Mouse (Mus musculus) embryo, embryonic 11.5 days (tissue): Measurements from ENCODE around the gene Zfp991.
"Not testable (repeated sequence)": the region's sequence is repeated elsewhere in the genome, so short reads cannot be mapped to it uniquely, and the experiment has no call there.

Experiments used
- DNase-seq: peaks from one replicate; pipeline ENCODE4 v3.0.0-alpha.2; 2012; ENCODE audit warnings: low read depth, low spot score

The Zfp991 gene

DNA sequence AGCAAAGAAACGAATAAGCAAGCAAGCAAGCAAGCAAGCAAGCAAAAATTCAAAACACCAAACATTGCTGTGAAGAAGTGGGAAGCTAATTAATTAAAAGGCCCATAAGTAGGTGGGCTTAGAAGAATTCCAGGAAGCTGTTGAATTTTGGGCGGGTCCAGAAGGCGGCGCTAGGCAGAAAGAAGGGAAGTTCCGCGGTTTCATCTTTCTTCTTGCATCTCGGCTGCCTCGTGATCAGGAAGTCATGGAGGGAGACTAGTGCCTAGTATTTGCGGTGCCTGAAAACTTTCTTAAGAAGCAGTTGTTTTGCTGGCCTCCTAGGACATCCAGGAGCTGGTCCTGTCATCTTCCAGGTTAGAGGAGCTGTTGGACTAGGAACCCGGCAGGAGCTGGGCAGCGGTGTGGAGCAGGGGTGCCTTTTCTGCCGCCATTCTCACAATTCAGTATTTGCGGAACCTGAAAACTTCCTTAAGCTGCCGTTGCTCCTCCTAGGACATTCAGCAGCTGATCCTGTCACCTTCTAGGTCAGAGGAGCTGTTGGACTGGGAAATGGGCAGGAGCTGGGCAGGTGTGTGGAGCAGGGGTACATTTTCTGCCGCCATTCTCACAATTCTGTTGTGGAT, at the start of gene Zfp991:
Zfp991 (plus strand) TSS at position 202 of the 623 bp plus-strand sequence.
- not testable (repeated sequence) for DNase-seq

- DNase-seq: not testable (repeated sequence)
These were observed 36.2 kb upstream of the Zfp991 start for GRCm38 (mm10) chr4:147095641-147096040.

GRCm38 (mm10) chr4:147101666-147102626, 29.9 kb upstream of the Zfp991 start:
- not testable (repeated sequence) for DNase-seq

- not testable (repeated sequence) for DNase-seq
These were observed 28.0 kb upstream of the Zfp991 start for GRCm38 (mm10) chr4:147103814-147104213.

DNA sequence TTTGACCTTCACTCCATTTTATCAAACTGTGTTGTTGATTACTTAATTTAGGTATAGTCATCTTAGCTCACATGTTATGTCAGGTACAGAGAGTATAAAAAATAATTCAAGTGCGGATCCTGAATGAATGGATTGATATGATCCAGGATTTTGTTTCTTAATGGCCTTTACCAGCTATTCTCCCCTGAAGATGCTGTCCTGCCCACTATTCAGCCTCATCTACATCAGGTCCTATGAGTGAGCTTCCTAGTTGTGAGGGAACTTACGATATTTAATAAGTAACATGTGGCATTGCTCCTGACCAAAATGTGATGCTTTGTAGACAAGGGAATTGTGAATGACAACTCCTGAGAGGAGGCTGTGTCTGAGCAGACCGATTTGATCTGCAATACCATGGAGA, 14.0 kb upstream of the Zfp991 start:
- not testable (repeated sequence) for DNase-seq

- DNase-seq: not testable (repeated sequence)
These were observed 9.6 kb upstream of the Zfp991 start for GRCm38 (mm10) chr4:147122286-147122685.

DNA sequence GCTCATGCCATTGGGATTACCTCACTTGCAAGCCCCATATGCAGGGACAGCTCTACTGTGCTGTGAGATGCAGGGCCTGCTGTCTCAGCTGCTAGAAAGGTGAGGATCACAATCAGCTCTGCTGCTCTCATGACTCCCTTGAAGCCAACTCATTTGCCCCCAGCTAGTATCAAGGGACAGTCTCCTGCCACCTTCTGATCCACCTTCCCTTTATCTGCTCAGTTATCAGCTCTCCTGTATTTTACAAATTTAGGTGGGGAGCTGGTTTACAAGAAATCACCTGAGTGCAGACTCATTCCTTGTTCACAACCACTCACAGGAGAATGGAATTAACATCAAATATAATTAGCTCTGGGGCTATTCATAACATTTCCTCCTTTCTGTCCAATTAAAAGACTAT, 8.0 kb upstream of the Zfp991 start:
- DNase-seq: not testable (repeated sequence)

DNA sequence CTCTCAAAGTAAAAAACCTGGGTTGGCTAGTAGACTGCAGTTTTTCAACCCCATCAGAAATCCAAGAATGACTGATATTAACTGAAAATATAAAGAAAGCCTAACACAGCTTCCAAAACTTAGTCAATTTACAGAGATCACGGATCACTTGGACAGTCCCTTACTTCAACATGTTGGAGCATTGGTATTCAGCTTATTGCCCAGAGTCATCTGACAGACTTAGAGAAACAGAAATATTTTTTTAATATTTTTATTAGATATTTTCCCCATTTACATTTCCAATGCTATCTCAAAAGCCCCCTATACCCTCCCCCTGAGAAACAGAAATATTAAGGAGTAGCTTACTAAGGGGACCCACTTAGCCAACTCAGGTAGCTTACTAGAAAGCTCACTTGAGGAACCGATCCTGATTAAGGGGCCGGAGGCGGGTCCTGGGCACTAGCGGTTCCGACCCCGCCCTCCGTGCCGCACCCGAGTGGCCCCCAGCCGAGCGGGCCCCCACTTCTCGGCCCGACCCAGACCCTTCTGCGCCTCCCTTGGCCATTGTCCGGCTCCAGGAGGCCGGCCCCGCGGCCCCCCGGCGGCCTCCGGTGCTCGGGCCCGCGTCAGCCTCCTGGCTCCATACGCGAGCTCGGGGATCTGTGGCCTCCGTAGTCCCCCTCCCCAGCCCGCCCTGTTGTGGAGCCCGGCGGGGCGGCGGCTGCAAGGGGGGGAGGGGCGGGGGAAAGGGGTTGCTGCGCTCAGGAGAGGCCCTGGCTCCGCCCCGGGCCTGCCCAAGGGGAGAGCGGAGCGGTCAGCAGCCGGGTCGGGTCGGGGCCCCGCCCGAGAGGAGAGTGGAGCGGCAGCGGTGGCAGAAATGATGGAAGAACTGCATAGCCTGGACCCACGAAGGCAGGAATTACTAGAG, 7.2 kb upstream of the Zfp991 start:
- not testable (repeated sequence) for DNase-seq

DNA sequence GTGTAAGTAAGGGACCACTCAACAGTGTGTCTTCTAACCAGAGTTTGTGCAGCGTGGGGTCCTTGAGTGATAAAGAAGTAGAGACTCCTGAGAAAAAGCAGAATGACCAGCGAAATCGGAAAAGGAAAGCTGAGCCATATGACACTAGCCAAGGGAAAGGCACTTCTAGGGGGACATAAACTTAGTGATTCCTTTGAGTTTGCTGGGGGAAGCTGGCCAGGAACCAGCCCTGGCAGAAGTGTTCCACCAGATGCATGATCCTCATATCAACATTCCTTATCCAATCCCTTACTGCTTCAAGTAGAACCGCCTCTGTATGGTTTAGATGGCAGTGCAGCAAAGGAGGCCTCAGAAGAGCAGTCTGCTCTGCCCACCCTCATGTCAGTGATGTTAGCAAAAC, 6.5 kb upstream of the Zfp991 start:
- DNase-seq: not testable (repeated sequence)

- DNase-seq: not testable (repeated sequence)
These were observed 6.0 kb upstream of the Zfp991 start for GRCm38 (mm10) chr4:147125870-147126269.

- DNase-seq: not testable (repeated sequence)
These were observed 5.4 kb upstream of the Zfp991 start for GRCm38 (mm10) chr4:147126435-147126834.

DNA sequence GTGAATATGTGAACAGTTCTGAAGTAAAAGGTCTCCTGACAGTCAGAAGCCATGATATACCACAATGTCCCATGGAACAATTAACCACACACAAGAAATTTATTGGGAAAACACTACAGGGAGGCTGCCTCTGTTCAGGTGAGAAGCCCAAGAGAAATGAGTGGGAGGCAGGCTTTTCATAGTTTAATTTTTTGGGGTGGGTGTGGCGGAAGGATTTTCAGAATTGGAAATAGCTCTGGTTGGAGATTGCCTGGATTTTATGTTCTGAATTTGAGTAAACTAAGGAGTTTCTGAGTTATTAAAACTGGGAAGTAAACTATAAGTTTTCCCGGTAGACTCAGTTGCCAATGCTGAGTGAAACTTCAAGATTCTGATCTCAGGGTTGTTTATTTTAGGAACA, 4.7 kb upstream of the Zfp991 start:
- not testable (repeated sequence) for DNase-seq

- DNase-seq: not testable (repeated sequence)
These were observed 3.7 kb upstream of the Zfp991 start for GRCm38 (mm10) chr4:147128152-147128551.

DNA sequence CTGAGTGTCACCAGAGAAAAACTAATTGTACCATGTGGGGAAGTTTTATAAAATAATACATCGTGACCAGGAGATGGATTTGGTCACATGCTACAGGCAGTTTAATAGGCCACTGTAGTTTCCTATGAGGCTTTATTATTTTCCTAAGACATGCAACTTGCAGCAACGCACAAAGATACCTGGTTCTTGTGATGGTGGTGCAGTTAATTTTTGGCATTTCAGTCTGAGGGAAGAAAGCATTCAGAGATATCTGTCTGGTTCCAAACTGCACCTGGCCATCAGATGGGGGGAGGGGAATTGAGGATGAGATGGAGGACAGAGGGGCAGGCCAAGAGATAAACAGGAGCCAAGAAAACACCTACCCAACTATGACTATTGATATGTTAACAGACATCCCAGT, 1.8 kb downstream of the Zfp991 start:
- not testable (repeated sequence) for DNase-seq

DNA sequence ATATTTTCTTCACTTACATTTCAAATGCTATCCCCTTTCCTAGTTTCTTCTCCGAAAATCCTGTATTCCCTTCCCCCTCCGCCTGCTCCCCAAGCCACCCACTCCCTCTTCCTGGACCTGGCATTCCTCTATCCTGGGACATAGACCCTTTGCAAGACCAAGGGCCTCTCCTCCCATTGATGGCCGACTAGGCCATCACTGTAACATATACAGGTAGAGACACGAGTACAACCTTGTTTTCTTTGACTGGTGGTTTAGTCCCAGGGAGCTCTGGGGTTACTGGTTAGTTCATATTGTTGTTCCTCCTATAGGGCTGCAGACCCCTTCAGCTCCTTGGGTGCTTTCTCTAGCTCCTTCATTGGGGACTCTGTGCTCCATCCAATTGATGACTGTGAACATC, 9.9 kb downstream of the Zfp991 start:
- not testable (repeated sequence) for DNase-seq

GRCm38 (mm10) chr4:147165282-147165681, 33.4 kb downstream of the Zfp991 start:
- DNase-seq: not testable (repeated sequence)

DNA sequence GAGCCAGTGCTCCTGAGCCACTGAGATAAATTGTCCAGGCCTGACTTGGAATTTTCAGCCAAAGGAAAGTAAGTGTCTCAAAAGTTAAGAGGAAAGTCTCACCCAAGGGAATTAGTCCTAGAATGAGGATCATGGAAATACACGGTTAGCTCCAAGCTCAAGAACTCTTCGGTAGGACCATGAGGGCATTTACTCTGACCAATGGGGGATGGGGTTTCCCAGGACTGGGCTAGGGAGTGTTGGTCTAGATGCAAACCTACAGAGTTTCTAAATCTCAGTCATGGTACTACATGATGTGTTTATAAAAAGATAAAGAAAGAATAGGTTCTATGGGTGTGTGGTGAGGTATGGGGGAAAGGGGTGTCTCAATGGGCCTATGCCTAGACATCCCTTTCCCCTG, 38.7 kb downstream of the Zfp991 start:
- DNase-seq: not testable (repeated sequence)

DNA sequence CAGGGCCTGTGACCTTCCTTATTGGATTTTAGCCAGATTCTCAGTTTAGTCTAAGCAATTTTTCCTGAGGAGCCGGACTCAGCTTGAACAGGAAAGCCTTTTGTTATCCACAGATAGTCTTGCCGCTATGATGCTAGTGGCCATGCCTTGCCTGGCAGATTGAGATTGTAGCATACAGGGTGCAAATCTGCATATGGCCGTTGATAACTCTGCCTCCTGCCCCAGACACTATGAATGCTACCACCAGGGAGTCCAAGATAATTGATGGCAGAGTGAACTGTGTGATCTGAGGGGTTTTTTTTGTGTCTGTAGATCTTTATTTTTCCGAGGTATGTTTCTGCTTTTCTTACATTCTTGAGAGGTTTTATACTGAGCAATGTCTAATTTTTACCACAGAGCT, 39.7 kb downstream of the Zfp991 start:
- DNase-seq: not testable (repeated sequence)

- DNase-seq: not testable (repeated sequence)
These were observed 44.5 kb downstream of the Zfp991 start for GRCm38 (mm10) chr4:147176279-147176880.

DNA sequence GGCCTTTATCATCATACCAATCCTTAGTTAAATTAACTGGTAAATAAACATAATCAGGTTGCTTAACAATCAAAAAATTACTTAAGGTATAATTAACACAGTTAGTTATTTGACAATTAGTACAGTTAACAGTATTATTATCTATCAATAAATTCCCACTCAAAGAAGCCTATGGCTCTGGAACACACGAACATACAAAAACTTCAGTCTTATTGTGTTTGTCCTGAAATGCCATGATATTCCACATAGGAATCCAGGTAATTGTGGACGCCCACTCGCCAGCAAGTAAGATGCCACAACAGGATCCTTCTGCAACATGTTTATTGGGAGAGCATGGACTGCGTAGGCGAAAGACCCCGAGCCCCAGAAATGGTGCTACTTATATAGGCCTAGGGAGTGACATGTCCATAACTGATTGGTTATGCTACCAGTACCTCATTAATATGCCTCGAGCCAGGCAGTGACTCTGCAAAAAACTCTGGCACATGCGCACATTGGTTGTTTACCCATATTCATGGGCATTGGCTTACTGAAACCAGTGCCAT, 49.4 kb downstream of the Zfp991 start:
- not testable (repeated sequence) for DNase-seq
